ENCODE assay signal across 8 mouse cellular contexts in genomic region chr2:32962875-32963220, GRCm38 (mm10). TPM values are rescaled to one million over a fixed set of nuclear protein-coding genes. Genes with fewer than 3 reads are reported as not detected.
A peak's percentile ranks its signal among the peaks of the same experiment; 100 is the strongest.
DNase-seq lines count a peak whose midpoint lies in the region; ATAC-seq lines count a peak whose summit lies in the region.

No protein-coding gene starts in this region.

- H3K4me1 ChIP-seq in forebrain, embryonic 15.5 days, result peaks cover 55% of the 10 kb centered on the region

- peak; percentile 36 for DNase-seq in cerebellum, adult 9-10 months
- DNase-seq in cerebellum, adult 9-11 months, result no peak
- peak; percentile 71 for DNase-seq in CD4-positive helper T cell, adult 2 months (ENCODE audit: low read depth, low spot score)
- DNase-seq in frontal cortex, postnatal 10 days (ENCODE audit: low spot score in 2 of 2), result no peak
- DNase-seq in gastrocnemius, postnatal 36 days, result no peak
- no peak for DNase-seq in cerebellum, adult 8-10 months

- peak overlapping the region; percentile 76; the same call in 1 of the 2 replicates for H3K27ac ChIP-seq in forebrain, embryonic 15.5 days (replicated peaks)
- H3K27ac ChIP-seq in macrophage, result peak overlapping the region; percentile 70

- H3K36me3 ChIP-seq in forebrain, embryonic 15.5 days, result peaks cover 25% of the 10 kb centered on the region
- H3K36me3 ChIP-seq in macrophage (ENCODE audit: inconsistent target), result peaks cover 17% of the 10 kb centered on the region; the same call in 1 of the 2 replicates

- H3K4me3 ChIP-seq in forebrain, embryonic 15.5 days, result peak overlapping the region; percentile 71
- H3K4me3 ChIP-seq in macrophage (ENCODE audit: inconsistent target), result peak overlapping the region; percentile 77

- intact Hi-C loops in gastrocnemius, postnatal 36 days (cut with DNase I), result no loop called here

- ATAC-seq in forebrain, embryonic 15.5 days (replicated peaks), result no peak

- no peaks in the 10 kb centered on the region for H3K27me3 ChIP-seq in forebrain, embryonic 15.5 days

- peaks cover 47% of the 10 kb centered on the region for H3K79me2 ChIP-seq in macrophage (ENCODE audit: inconsistent target)

- no peaks in the 10 kb centered on the region for H3K9me3 ChIP-seq in forebrain, embryonic 15.5 days

- WGBS in forebrain, embryonic 15.5 days, result 6% methylated on average over 9 of the region's 9 CpGs
- WGBS in macrophage (ENCODE audit: missing documents), result 8% methylated on average over 9 of the region's 9 CpGs

- H3K4me2 ChIP-seq in forebrain, embryonic 15.5 days (replicated peaks), result peak overlapping the region; percentile 91

- H3K9ac ChIP-seq in forebrain, embryonic 15.5 days (replicated peaks), result peak overlapping the region; percentile 90

RNA-seq across cellular contexts. Expression of gene Lrsam1, which starts 1.4 kb away (rescaled TPM):
- 16.7 and 17.8 TPM in 2 replicates for polyA plus RNA-seq in forebrain, embryonic 15.5 days (2015; fragmentation: Nextera tagmentation; extraction: Ambion mirVana)
- total RNA-seq in macrophage (2018; cell fraction: chromatin; rRNA removed), result 100 to 1,000 TPM in 7 of 26 experiments, 10 to 100 TPM in 19; 12.7 to 176 (median 74.9) TPM
- total RNA-seq in macrophage (2018; cell fraction: cytosol; rRNA removed), result 10 to 100 TPM; 10.0 to 24.4 (median 16.4) TPM
- total RNA-seq in macrophage (2018; cell fraction: nucleus; rRNA removed), result 10 to 100 TPM; 10.4 to 84.4 (median 31.7) TPM
- polyA plus RNA-seq in macrophage (2018), result 12.2 to 17.5 TPM (median 12.3 TPM) in 3 replicates
- 1 to 10 TPM; 9.1 to 9.4 TPM for total RNA-seq in gastrocnemius, postnatal 36 days (2021)

RNA-seq across cellular contexts. Expression of gene Rpl12, which starts 1.5 kb away (rescaled TPM):
- 96.9 and 99.7 TPM in 2 replicates for polyA plus RNA-seq in forebrain, embryonic 15.5 days (2015; fragmentation: Nextera tagmentation; extraction: Ambion mirVana)
- total RNA-seq in macrophage (2018; cell fraction: chromatin; rRNA removed), result 100 to 1,000 TPM in 14 of 26 experiments, 10 to 100 TPM in 12; 49.4 to 246 (median 102) TPM
- total RNA-seq in macrophage (2018; cell fraction: cytosol; rRNA removed), result 1,000 to 10,000 TPM in 1 of 26 experiments, 100 to 1,000 TPM in 25; 247 to 1,058 (median 502) TPM
- 100 to 1,000 TPM in 14 of 26 experiments, 10 to 100 TPM in 12; 77.9 to 417 (median 104) TPM for total RNA-seq in macrophage (2018; cell fraction: nucleus; rRNA removed)
- 494 to 663 TPM (median 662 TPM) in 3 replicates for polyA plus RNA-seq in macrophage (2018)
- 10 to 100 TPM; 45.3 to 75.3 TPM for total RNA-seq in gastrocnemius, postnatal 36 days (2021)

RNA-seq across cellular contexts. Expression of gene Slc2a8, which starts 19.0 kb away (rescaled TPM):
- polyA plus RNA-seq in forebrain, embryonic 15.5 days (2015; fragmentation: Nextera tagmentation; extraction: Ambion mirVana), result 20.9 and 21.3 TPM in 2 replicates
- 10 to 100 TPM in 11 of 26 experiments, 1 to 10 TPM in 14, under 1 TPM in 1; 0.92 to 22.8 (median 9.1) TPM for total RNA-seq in macrophage (2018; cell fraction: chromatin; rRNA removed)
- 10 to 100 TPM; 10.6 to 24.8 (median 15.1) TPM for total RNA-seq in macrophage (2018; cell fraction: cytosol; rRNA removed)
- 10 to 100 TPM in 21 of 26 experiments, 1 to 10 TPM in 5; 6.8 to 31.1 (median 14.9) TPM for total RNA-seq in macrophage (2018; cell fraction: nucleus; rRNA removed)
- polyA plus RNA-seq in macrophage (2018), result 7.4 to 18.5 TPM (median 18.2 TPM) in 3 replicates
- total RNA-seq in gastrocnemius, postnatal 36 days (2021), result 1 to 10 TPM; 9.1 to 10.0 TPM

Comparison
In these comparisons a context has a peak if more than half of its experiments do, and no peak if none do; other contexts are left out.
1. DNase-seq: peak in cerebellum, adult 9-10 months (single experiment) and CD4-positive helper T cell, adult 2 months (single experiment); none in cerebellum, adult 9-11 months (single experiment), frontal cortex, postnatal 10 days (0 of 2), gastrocnemius, postnatal 36 days (0 of 2) and cerebellum, adult 8-10 months (single experiment).